Mouse (Mus musculus) ES-E14 (cell line): ENCODE measurements around the gene Tbc1d23.

ENCODE experiments used
- CHD2 ChIP-seq: IDR thresholded peaks from 2 replicates; pipeline ENCODE4 v1.6.1; 2014; ENCODE audit warnings: mild to moderate bottlenecking, low read depth, low read length, inconsistent platforms
- HCFC1 ChIP-seq: IDR thresholded peaks from 2 replicates; pipeline ENCODE4 v1.6.1; 2012; ENCODE audit warnings: low read length, inconsistent platforms, borderline replicate concordance; ENCODE audit not compliant: insufficient read depth
- ZC3H11A ChIP-seq: IDR thresholded peaks from 2 replicates; pipeline ENCODE4 v1.6.1; 2012; ENCODE audit warnings: low read depth, mild to moderate bottlenecking, inconsistent platforms, low read length, borderline replicate concordance

GRCm38 (mm10) chr16:57191214-57191613 lies 40.1 kb downstream of the Tbc1d23 start:
- no peak for TF ChIP-seq CHD2
- TF ChIP-seq HCFC1 = no peak
- TF ChIP-seq ZC3H11A = no peak
